Mouse (Mus musculus) liver, embryonic 16.5 days (tissue): ENCODE results near the gene Grrp1. TPM values are rescaled to one million over a fixed set of nuclear protein-coding genes. Genes with fewer than 3 reads are reported as not detected.
A peak's percentile ranks its signal among the peaks of the same experiment; 100 is the strongest.

Source experiments
- ATAC-seq: fragments of 200-750 bp; cut with Nextera tagmentation; 2 replicates; pipeline ENCODE4 v1.8.0; 2017; ENCODE audit warnings: low read depth, mild to moderate bottlenecking, moderate number of reproducible peaks, moderate library complexity
- H3K27ac ChIP-seq: fragments of 300-500 bp; sonication (generic); 2 replicates; pipeline ENCODE4 v1.5.1; 2014; ENCODE audit warnings: mild to moderate bottlenecking, low read length
- H3K27me3 ChIP-seq: fragments of 300-500 bp; sonication (generic); 2 replicates; pipeline ENCODE4 v1.6.1; 2014; ENCODE audit warnings: low read depth, low read length, mixed read lengths; ENCODE audit not compliant: control insufficient read depth, insufficient read depth
- H3K36me3 ChIP-seq: fragments of 300-500 bp; sonication (generic); 2 replicates; pipeline ENCODE4 v1.6.1; 2014; ENCODE audit warnings: mild to moderate bottlenecking; ENCODE audit not compliant: control insufficient read depth, insufficient read depth
- H3K4me1 ChIP-seq: fragments of 300-500 bp; sonication (generic); 2 replicates; pipeline ENCODE4 v1.6.1; 2014; ENCODE audit warnings: low read depth, low read length, mixed read lengths; ENCODE audit not compliant: control insufficient read depth
- H3K4me2 ChIP-seq: fragments of 300-500 bp; sonication (generic); 2 replicates; pipeline ENCODE4 v1.6.1; 2014; ENCODE audit warnings: low read depth, low read length, mixed read lengths
- H3K4me3 ChIP-seq: fragments of 300-500 bp; sonication (generic); 2 replicates; pipeline ENCODE4 v1.5.1; 2014; ENCODE audit warnings: low read depth, mild to moderate bottlenecking, low read length
- H3K9ac ChIP-seq: fragments of 300-500 bp; sonication (generic); 2 replicates; pipeline ENCODE4 v1.6.1; 2014; ENCODE audit warnings: low read depth, low read length
- H3K9me3 ChIP-seq: fragments of 300-500 bp; sonication (generic); replicated peaks from 2 replicates; pipeline ENCODE4 v1.6.1; 2016; ENCODE audit warnings: low read length; ENCODE audit not compliant: control insufficient read depth
- WGBS: fragments of 180-500 bp; shearing (Covaris S2); extraction: QIAGEN DNeasy Blood & Tissue Kit; methylation state at CpG from one replicate; pipeline ENCODE4 v1.1.7; 2014; ENCODE audit not compliant: insufficient replicate concordance; 5-methylcytosine and 5-hydroxymethylcytosine counted together
- polyA plus RNA-seq: library from polyadenylated mRNA; unstranded; fragments of >200 nt; fragmentation: Nextera tagmentation; extraction: Ambion mirVana; gene quantifications from 2 replicates; pipeline ENCODE4 v1.2.1, GENCODE M21; 2015

The Grrp1 gene
- polyA plus RNA-seq, 1 experiment from 2014 or later = 0.78 TPM

GRCm38 (mm10) chr4:134257198-134258009, 3.5 kb upstream of the Grrp1 start:
- no peak overlapping the region for H3K9ac ChIP-seq
- H3K4me1 ChIP-seq = peaks cover 9% of the 10 kb centered on the region; the same call in 1 of the 2 replicates
- H3K4me2 ChIP-seq = no peak overlapping the region
- no peak for ATAC-seq
- no peaks in the 10 kb centered on the region for H3K9me3 ChIP-seq
- no peak overlapping the region for H3K4me3 ChIP-seq
- WGBS = 31% methylated on average over 11 of the region's 11 CpGs
- H3K36me3 ChIP-seq = no peaks in the 10 kb centered on the region
- H3K27me3 ChIP-seq = peaks cover 29% of the 10 kb centered on the region
- no peak overlapping the region for H3K27ac ChIP-seq

GRCm38 (mm10) chr4:134256407-134257197, 2.7 kb upstream of the Grrp1 start:
- no peak for ATAC-seq
- H3K9me3 ChIP-seq = no peaks in the 10 kb centered on the region
- H3K27ac ChIP-seq = no peak overlapping the region
- no peaks in the 10 kb centered on the region for H3K36me3 ChIP-seq
- no peak overlapping the region for H3K9ac ChIP-seq
- peaks cover 13% of the 10 kb centered on the region for H3K4me1 ChIP-seq
- H3K4me2 ChIP-seq = no peak overlapping the region
- no peak overlapping the region for H3K4me3 ChIP-seq
- H3K27me3 ChIP-seq = peaks cover 37% of the 10 kb centered on the region
- 21% methylated on average over 19 of the region's 19 CpGs for WGBS

DNA sequence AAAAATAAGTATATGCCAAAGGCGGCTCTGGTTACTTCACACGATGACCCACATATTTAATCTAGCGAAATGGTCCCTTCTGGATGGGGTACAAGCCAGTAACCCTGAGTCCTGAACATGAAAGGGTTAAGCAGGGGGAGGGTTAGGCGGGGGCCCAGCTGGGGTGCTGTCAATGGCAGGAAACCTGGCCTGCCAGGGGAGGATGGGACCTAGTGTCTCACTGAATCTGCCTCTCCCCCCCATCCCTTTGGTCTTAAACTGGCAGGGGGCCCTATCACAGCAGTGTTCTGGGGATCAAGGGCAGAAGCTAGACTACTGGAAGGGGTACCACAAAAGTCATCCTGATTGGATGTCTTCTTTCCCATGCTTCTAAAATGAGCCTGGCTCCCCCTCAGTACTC, 1.9 kb upstream of the Grrp1 start:
- Histone ChIP-seq H3K4me1 (peaks cover 20% of the 10 kb centered on the region), H3K9ac (no peak overlapping the region), H3K9me3 (no peaks in the 10 kb centered on the region), H3K36me3 (no peaks in the 10 kb centered on the region), H3K4me2 (no peak overlapping the region), H3K27me3 (peaks cover 44% of the 10 kb centered on the region), H3K27ac (no peak overlapping the region), H3K4me3 (no peak overlapping the region)
- 34% methylated on average over 4 of the region's 4 CpGs for WGBS
- ATAC-seq = no peak

DNA sequence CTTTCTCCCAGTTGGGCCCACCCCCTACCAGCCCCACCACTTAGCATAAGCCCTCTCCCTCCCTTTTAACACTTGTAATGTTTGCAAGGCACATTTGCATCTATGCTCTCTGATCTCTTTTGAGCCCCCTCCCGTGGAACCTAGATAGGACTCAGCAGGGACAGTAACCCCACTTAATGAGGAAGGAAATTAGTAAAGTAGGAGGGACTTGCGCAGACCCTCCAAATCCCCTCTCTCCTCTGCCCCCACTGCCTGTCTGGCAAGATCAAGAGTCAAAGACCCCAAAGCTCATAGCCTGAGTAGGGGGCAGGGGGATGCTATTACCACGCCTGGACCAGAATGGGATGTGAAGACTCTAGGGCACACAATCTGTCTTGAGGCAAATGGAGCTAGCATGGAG, 929 bp upstream of the Grrp1 start:
- no peak overlapping the region for H3K27ac ChIP-seq
- H3K4me3 ChIP-seq = no peak overlapping the region
- H3K27me3 ChIP-seq = peaks cover 55% of the 10 kb centered on the region
- no peak for ATAC-seq
- H3K4me2 ChIP-seq = no peak overlapping the region
- 28% methylated on average over 3 of the region's 3 CpGs for WGBS
- no peak overlapping the region for H3K9ac ChIP-seq
- no peaks in the 10 kb centered on the region for H3K36me3 ChIP-seq
- peaks cover 24% of the 10 kb centered on the region for H3K4me1 ChIP-seq
- no peaks in the 10 kb centered on the region for H3K9me3 ChIP-seq

DNA sequence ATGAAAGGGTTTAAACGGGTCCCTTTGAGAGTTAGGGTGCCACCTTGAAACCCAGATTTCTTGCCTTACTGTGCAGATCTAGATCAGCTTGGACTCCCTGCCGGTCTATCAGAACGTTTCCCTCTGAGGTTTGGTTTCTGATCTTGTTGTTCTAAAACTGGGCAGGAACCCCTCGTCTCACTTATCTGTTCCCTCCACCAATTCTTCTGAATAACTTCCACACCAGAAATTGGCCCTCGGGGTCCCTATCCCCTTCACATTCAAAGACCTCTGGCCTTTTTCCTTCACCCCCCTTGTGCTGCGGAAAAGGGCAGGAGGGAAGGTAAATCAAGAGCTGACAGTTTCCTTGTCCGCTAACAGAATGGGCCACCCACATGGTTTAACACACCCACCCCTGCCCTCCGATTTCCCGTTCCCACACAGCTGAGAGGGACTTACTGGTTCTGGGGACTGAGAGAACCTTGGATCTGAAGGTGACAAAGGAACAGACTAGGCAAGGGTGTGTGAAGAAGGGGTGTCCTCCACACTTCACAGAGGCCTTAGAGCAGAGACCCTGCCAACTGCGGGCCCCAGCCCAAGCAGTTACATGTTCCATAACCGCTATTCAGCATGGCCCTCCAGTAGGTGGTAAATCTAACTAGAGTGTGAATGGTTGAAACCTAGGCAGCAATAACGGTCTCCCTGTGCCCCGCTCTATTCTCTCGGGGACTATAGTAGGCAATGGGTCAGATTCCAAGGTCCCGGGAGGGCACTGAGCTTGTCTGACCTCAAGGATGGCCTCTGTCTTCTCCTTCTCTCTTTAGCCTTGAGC, 790 bp downstream of the Grrp1 start:
- H3K27me3 ChIP-seq = peaks cover 72% of the 10 kb centered on the region
- 11% methylated on average over 15 of the region's 15 CpGs for WGBS
- no peak overlapping the region; the same call in 1 of the 2 replicates for H3K4me2 ChIP-seq
- peak overlapping the region; percentile 12; the same call in 1 of the 2 replicates for H3K4me3 ChIP-seq
- no peak overlapping the region for H3K9ac ChIP-seq
- no peak overlapping the region for H3K27ac ChIP-seq
- ATAC-seq = no peak
- H3K36me3 ChIP-seq = no peaks in the 10 kb centered on the region
- peaks cover 24% of the 10 kb centered on the region for H3K4me1 ChIP-seq
- no peaks in the 10 kb centered on the region for H3K9me3 ChIP-seq

GRCm38 (mm10) chr4:134252131-134252910, 1.6 kb downstream of the Grrp1 start:
- Histone ChIP-seq H3K27ac (no peak overlapping the region), H3K4me2 (peak overlapping the region; percentile 60), H3K4me1 (peaks cover 24% of the 10 kb centered on the region), H3K9ac (no peak overlapping the region), H3K9me3 (no peaks in the 10 kb centered on the region), H3K36me3 (no peaks in the 10 kb centered on the region), H3K27me3 (peaks cover 79% of the 10 kb centered on the region), H3K4me3 (peak overlapping the region; percentile 49)
- ATAC-seq = no peak
- WGBS = 8% methylated on average over 22 of the region's 22 CpGs

DNA sequence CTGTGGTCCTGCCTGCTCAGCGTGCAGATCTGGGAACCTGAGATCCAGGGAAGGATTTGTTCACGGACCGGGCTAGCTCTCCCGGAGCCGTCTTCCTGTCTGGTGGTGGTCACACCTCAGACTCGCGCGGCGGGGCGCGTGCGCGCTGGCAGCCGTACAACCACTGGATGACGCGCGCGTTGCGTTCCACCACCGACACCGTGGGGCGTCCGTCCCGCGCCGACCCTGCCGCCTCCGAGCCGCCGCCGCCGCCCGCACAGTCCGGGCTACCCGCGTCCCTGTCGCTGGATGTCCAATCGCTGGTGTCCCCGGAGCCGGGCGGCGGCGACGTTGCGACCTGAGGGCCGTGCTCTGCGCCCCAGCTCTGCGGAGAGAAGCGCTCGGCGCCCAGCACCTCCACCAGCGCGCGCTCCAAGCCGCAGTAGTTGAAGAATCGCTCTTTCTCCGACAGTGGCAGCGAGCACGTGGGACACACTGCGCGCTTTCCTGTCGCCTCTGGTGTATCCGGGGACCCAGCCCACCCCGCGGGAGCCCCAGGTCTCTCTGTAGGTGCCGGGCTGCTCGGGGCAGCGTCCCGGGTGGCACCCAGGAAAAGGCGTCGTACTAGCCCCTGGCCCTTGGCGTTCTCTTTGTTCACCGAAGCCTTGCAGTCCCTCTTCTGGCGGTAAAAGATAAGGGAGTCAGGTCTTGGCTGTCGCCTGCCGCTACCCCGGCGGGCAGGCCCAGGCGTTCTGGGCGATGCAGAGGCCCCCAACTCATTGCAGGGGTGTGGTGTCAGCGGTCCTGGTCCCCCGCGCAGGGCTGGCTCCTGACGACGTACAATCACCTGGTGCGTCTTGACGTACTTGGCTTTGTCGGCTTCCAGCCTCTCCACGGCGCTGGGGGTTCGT, 2.4 kb downstream of the Grrp1 start:
- Histone ChIP-seq H3K4me2 (peak overlapping the region; percentile 60), H3K9me3 (no peaks in the 10 kb centered on the region), H3K4me1 (peaks cover 24% of the 10 kb centered on the region), H3K36me3 (no peaks in the 10 kb centered on the region), H3K4me3 (peak overlapping the region; percentile 49), H3K27me3 (peaks cover 87% of the 10 kb centered on the region), H3K9ac (no peak overlapping the region), H3K27ac (no peak overlapping the region)
- ATAC-seq = no peak
- WGBS = under 1% methylated on average over 91 of the region's 91 CpGs

DNA sequence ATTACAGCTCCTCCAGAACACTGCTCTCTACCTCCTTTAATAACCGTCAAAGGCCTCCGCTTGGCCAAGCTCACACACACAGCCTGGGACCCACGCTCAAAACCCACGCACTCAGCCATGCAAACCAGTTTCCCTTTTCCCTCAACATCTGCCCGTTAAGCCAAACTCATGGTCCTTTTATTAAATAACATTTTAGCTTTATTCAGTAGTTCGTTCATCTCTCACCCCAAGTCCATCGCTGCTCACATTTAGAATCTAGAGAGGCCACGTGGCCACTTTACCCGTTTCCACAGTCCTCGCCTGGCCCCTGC, 3.0 kb downstream of the Grrp1 start:
- H3K36me3 ChIP-seq = no peaks in the 10 kb centered on the region
- no peak overlapping the region for H3K27ac ChIP-seq
- no peaks in the 10 kb centered on the region for H3K9me3 ChIP-seq
- peaks cover 24% of the 10 kb centered on the region for H3K4me1 ChIP-seq
- peak overlapping the region; percentile 49 for H3K4me3 ChIP-seq
- no peak overlapping the region for H3K9ac ChIP-seq
- H3K4me2 ChIP-seq = peak overlapping the region; percentile 60
- ATAC-seq = no peak
- 19% methylated on average over 10 of the region's 10 CpGs for WGBS
- peaks cover 91% of the 10 kb centered on the region for H3K27me3 ChIP-seq
